ENCODE assay signal across 20 mouse cellular contexts in the genomic region with DNA sequence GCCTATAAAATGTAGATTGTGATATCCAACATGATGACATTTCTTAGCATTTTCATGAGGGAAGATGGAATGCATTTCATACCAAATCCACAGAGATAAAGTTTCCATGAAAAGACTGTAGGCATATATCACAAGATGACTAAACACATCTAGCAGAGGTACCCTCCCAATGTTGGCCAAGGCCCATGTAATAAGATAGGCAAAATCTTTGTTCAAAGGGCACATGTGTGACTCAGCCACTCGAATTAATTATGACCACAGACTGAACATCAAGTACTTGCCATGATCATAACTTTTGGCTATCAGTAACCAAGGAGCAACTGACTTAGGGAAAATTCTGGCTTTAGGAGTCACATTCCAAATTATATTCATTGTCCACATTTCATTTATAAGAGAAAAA.
DNase-seq lines count a peak whose midpoint lies in the region; TF ChIP-seq lines count a peak whose summit lies in the region.
"Had no signal": no experiment of that assay in that cellular context is flagged by ENCODE, and none has a peak within 500 bp of the region (broad histone marks: within the 10 kb centered on the region; RNA-seq: fewer than 3 reads in every experiment).

No protein-coding gene starts in this region.

- TF ChIP-seq POLR2A in embryonic fibroblast, embryonic 13.5 days (IDR thresholded peaks at IDR 0.05; ENCODE audit: low read depth, low read length) = no peak

- no peak overlapping the region for H3K4me3 ChIP-seq in embryonic fibroblast, embryonic 13.5 days (ENCODE audit: insufficient read depth, low read length)
- H3K4me3 ChIP-seq: heart, embryonic 12.5 days; heart, embryonic 15.5 days; hindbrain, embryonic 10.5 days; hindbrain, embryonic 13.5 days; intestine, embryonic 15.5 days had no signal

- no peak for TF ChIP-seq CTCF in embryonic fibroblast, embryonic 13.5 days (IDR thresholded peaks at IDR 0.05; ENCODE audit: borderline replicate concordance, insufficient read depth, low read length)

- peak; percentile 42 to 53 for DNase-seq in adrenal gland, adult (ENCODE audit: inconsistent age in 2 of 2, low spot score in 1 of 2)
- DNase-seq in adrenal gland, adult 8-10 months = no peak
- peak; percentile 12 to 27 for DNase-seq in adrenal gland, postnatal 36 days
- no peak for DNase-seq in adrenal gland, adult 18-20 months (ENCODE audit: low spot score in 2 of 2)
- no peak for DNase-seq in lung, postnatal 10 days
- DNase-seq in left cerebral cortex, adult 9 months (ENCODE audit: low spot score in 2 of 2) = no peak
- DNase-seq: cerebellum, adult 18-20 months; cerebellum, adult 9-10 months; cerebellum, postnatal 14 days; gastrocnemius, postnatal 25 days; heart, adult 18-20 months; heart, postnatal 10 days; heart, postnatal 36 days; kidney, adult 11 months had no signal

- peak overlapping the region; percentile 52; the same call in 1 of the 2 replicates for H3K27ac ChIP-seq in embryonic fibroblast, embryonic 13.5 days (ENCODE audit: insufficient read depth, low read length)
- H3K27ac ChIP-seq: heart, embryonic 15.5 days; hindbrain, embryonic 10.5 days; hindbrain, embryonic 13.5 days; intestine, embryonic 15.5 days had no signal

- H3K4me1 ChIP-seq in embryonic fibroblast, embryonic 13.5 days (ENCODE audit: control insufficient read depth, insufficient read depth, low read length) = no peaks in the 10 kb centered on the region; the same call in 1 of the 2 replicates
- H3K4me1 ChIP-seq: heart, embryonic 12.5 days; heart, embryonic 15.5 days; hindbrain, embryonic 10.5 days; hindbrain, embryonic 13.5 days; intestine, embryonic 15.5 days had no signal

Comparison
In these comparisons a context has a peak if more than half of its experiments do, and no peak if none do; other contexts are left out.
1. DNase-seq: peak in adrenal gland, adult (2 of 2) and adrenal gland, postnatal 36 days (2 of 2); none in adrenal gland, adult 8-10 months (single experiment), adrenal gland, adult 18-20 months (0 of 2), lung, postnatal 10 days (single experiment) and left cerebral cortex, adult 9 months (0 of 2).